Mouse (Mus musculus) G1E (cell line): Measurements from ENCODE around the gene Prcd.

Source experiments
- CTCF ChIP-seq: IDR thresholded peaks from 2 replicates; pipeline ENCODE4 v1.5.1; 2012; ENCODE audit warnings: low read depth, low read length, inconsistent platforms, mixed read lengths
- GATA1 ChIP-seq: IDR thresholded peaks from 2 replicates; pipeline ENCODE4 v1.6.1; 2012; ENCODE audit warnings: borderline replicate concordance, low read length, inconsistent platforms, mixed read lengths
- POLR2AphosphoS5 ChIP-seq: IDR thresholded peaks from 2 replicates; pipeline ENCODE4 v1.6.1; 2012; ENCODE audit warnings: low read depth, low read length, inconsistent platforms; ENCODE audit not compliant: insufficient replicate concordance
- TAL1 ChIP-seq: conservative IDR thresholded peaks from 2 replicates; pipeline ENCODE4 v1.6.1; 2012; ENCODE audit warnings: low read depth, low read length, inconsistent platforms, mixed read lengths

DNA sequence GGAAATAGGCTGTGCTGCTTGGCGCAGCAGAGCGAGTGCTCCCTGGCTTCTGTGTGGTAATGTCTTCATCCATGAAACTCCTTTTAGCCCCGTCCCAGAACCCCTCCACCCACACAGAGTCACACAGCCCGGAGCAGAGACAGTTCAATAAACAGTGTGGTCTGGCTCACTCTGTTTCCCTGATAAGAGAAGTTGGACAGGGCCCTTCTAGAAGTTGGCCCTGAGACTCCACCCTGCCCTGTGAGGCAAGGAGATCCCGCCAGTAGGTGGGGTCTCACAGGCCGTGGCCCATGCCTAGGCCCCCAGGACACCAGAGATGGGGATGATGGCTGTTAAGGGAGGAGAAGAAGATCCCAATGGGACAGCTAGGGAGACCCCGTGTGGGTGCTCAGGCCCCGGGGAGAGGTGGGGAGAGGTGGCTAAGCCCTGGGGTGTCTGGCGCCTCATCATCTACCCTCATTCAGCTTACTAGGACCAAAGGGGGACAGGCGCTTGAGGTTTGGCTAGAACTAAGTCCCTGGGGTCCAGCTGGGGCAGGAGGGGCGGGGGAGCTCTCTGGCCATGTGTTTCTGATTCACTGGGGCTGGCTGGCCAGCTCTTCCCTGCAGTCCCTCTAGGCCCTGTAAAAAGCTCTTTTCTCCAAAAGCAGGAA is 5.9 kb upstream of the Prcd start:
- TF ChIP-seq CTCF: no peak
- TF ChIP-seq POLR2AphosphoS5: no peak
- no peak for TF ChIP-seq GATA1
- no peak for TF ChIP-seq TAL1
